In genomic region chr13:42149328-42150071, GRCm38 (mm10) we compare ENCODE assay signal across 10 mouse cellular contexts.
DNase-seq lines count a peak whose midpoint lies in the region; ATAC-seq and TF ChIP-seq lines count a peak whose summit lies in the region.
"Had no signal": no experiment of that assay in that cellular context is flagged by ENCODE, and none has a peak within 500 bp of the region (broad histone marks: within the 10 kb centered on the region; RNA-seq: fewer than 3 reads in every experiment).

No protein-coding gene starts in this region.

- no peak overlapping the region for H3K4me2 ChIP-seq in kidney, postnatal 0 days (ENCODE audit: low read length)
- no peak overlapping the region for H3K4me2 ChIP-seq in hindbrain, embryonic 11.5 days (replicated peaks; ENCODE audit: low read depth, low read length)
- H3K4me2 ChIP-seq: liver, embryonic 12.5 days; stomach, embryonic 15.5 days had no signal

- no peak for TF ChIP-seq CTCF in kidney, postnatal 0 days (IDR thresholded peaks at IDR 0.05; ENCODE audit: low read depth)

- no peaks in the 10 kb centered on the region for H3K27me3 ChIP-seq in kidney, postnatal 0 days (ENCODE audit: insufficient read depth, low read length)
- no peaks in the 10 kb centered on the region for H3K27me3 ChIP-seq in embryonic facial prominence, embryonic 10.5 days (replicated peaks; ENCODE audit: low read depth, poor library complexity, severe bottlenecking)
- H3K27me3 ChIP-seq in hindbrain, embryonic 11.5 days (ENCODE audit: control insufficient read depth, insufficient read depth, low read length) = no peaks in the 10 kb centered on the region
- H3K27me3 ChIP-seq: liver, embryonic 12.5 days; stomach, embryonic 15.5 days had no signal

- no peaks in the 10 kb centered on the region for H3K9me3 ChIP-seq in kidney, postnatal 0 days (replicated peaks; ENCODE audit: low read length)
- no peaks in the 10 kb centered on the region for H3K9me3 ChIP-seq in embryonic facial prominence, embryonic 10.5 days
- H3K9me3 ChIP-seq in hindbrain, embryonic 11.5 days (ENCODE audit: control insufficient read depth, low read length) = no peaks in the 10 kb centered on the region
- H3K9me3 ChIP-seq: liver, embryonic 12.5 days; stomach, embryonic 15.5 days had no signal

- H3K4me3 ChIP-seq in kidney, postnatal 0 days (replicated peaks; ENCODE audit: low read depth, low read length) = no peak overlapping the region
- no peak overlapping the region for H3K4me3 ChIP-seq in embryonic facial prominence, embryonic 10.5 days
- no peak overlapping the region for H3K4me3 ChIP-seq in hindbrain, embryonic 11.5 days (ENCODE audit: low read depth, low read length)
- H3K4me3 ChIP-seq: liver, embryonic 12.5 days; stomach, embryonic 15.5 days had no signal

- H3K4me1 ChIP-seq in kidney, postnatal 0 days (replicated peaks; ENCODE audit: insufficient read depth, low read length) = 0 out of 2 replicates have a peak, but pooled peaks cover 10% of the 10 kb centered on the region
- H3K4me1 ChIP-seq in embryonic facial prominence, embryonic 10.5 days = peaks cover 27% of the 10 kb centered on the region
- no peaks in the 10 kb centered on the region for H3K4me1 ChIP-seq in hindbrain, embryonic 11.5 days (replicated peaks; ENCODE audit: control insufficient read depth, insufficient read depth, low read length)

- H3K9ac ChIP-seq in kidney, postnatal 0 days (ENCODE audit: low read depth, low read length) = no peak overlapping the region
- 0 out of 2 replicates have a peak overlapping the region, but pooled peaks have one; percentile 15 for H3K9ac ChIP-seq in hindbrain, embryonic 11.5 days (ENCODE audit: low read depth, low read length)
- H3K9ac ChIP-seq: liver, embryonic 12.5 days; stomach, embryonic 15.5 days had no signal

- 41% methylated on average over 9 of the region's 9 CpGs for WGBS in kidney, postnatal 0 days
- 29% methylated on average over 9 of the region's 9 CpGs for whole genome bisulfite sequencing in embryonic facial prominence, embryonic 10.5 days
- 31% methylated on average over 9 of the region's 9 CpGs for WGBS in hindbrain, embryonic 11.5 days

- DNase-seq in kidney, postnatal 0 days (ENCODE audit: low spot score) = no peak
- DNase-seq in kidney, adult 11 months = no peak
- DNase-seq in embryonic facial prominence, embryonic 10.5 days (ENCODE audit: low spot score) = no peak
- DNase-seq in hindbrain, embryonic 11.5 days (ENCODE audit: low spot score) = peak; percentile 25
- no peak for DNase-seq in adrenal gland, postnatal 14 days
- DNase-seq in cerebellum, adult 11-12 months = no peak
- DNase-seq: kidney, adult 8-10 months had no signal

- H3K27ac ChIP-seq in kidney, postnatal 0 days = peak overlapping the region; percentile 65; the same call in 1 of the 2 replicates
- H3K27ac ChIP-seq in embryonic facial prominence, embryonic 10.5 days (replicated peaks) = peak overlapping the region; percentile 3; the same call in 1 of the 2 replicates
- H3K27ac ChIP-seq in hindbrain, embryonic 11.5 days (ENCODE audit: low read depth, low read length) = peak overlapping the region; percentile 3; the same call in 1 of the 2 replicates
- H3K27ac ChIP-seq: liver, embryonic 12.5 days; stomach, embryonic 15.5 days had no signal

- H3K36me3 ChIP-seq in kidney, postnatal 0 days (ENCODE audit: insufficient read depth, low read length) = 0 out of 2 replicates have a peak, but pooled peaks cover 3% of the 10 kb centered on the region
- peaks cover 3% of the 10 kb centered on the region for H3K36me3 ChIP-seq in embryonic facial prominence, embryonic 10.5 days (replicated peaks)
- H3K36me3 ChIP-seq in hindbrain, embryonic 11.5 days (ENCODE audit: control insufficient read depth, insufficient read depth, low read length) = no peaks in the 10 kb centered on the region
- H3K36me3 ChIP-seq: stomach, embryonic 15.5 days had no signal

- ATAC-seq in kidney, postnatal 0 days (replicated peaks; ENCODE audit: low FRiP score, low read depth) = no peak
- ATAC-seq in hindbrain, embryonic 11.5 days (ENCODE audit: low FRiP score) = no peak
- peak; percentile 17; the same call in 1 of the 2 replicates for ATAC-seq in monocyte, adult 5-6 weeks (replicated peaks; ENCODE audit: insufficient number of reproducible peaks, low FRiP score, low TSS enrichment, poor library complexity, severe bottlenecking)
- ATAC-seq: liver, embryonic 12.5 days had no signal

Comparison
In these comparisons a context has a peak if more than half of its experiments do, and no peak if none do; other contexts are left out.
1. H3K27ac ChIP-seq: peak in every context shown above with its lines; median percentile 65 in kidney, postnatal 0 days; 3 in embryonic facial prominence, embryonic 10.5 days; 3 in hindbrain, embryonic 11.5 days.